Mouse (Mus musculus): ENCODE measurements around the gene Rgs5. TPM values are rescaled to one million over a fixed set of nuclear protein-coding genes. Genes with fewer than 3 reads are reported as not detected.

Gene Rgs5
- polyA plus RNA-seq, 1 experiment: 25.2 TPM

GRCm38 (mm10) chr1:169670705-169671104 lies 15.4 kb downstream of the Rgs5 start:
- H3K27me3 ChIP-seq (replicated peaks; ENCODE audit: control insufficient read depth, insufficient read depth, low read length): no peaks in the 10 kb centered on the region
- 56% methylated on average over 1 of the region's 1 CpGs for WGBS
- peak; percentile 26 for DNase-seq
- H3K36me3 ChIP-seq (ENCODE audit: control insufficient read depth, insufficient read depth, low read length): no peaks in the 10 kb centered on the region
- no peak overlapping the region for H3K27ac ChIP-seq (ENCODE audit: insufficient read depth, low read depth, low read length)
- no peaks in the 10 kb centered on the region for H3K4me1 ChIP-seq (ENCODE audit: control insufficient read depth, insufficient read depth, low read length)
- TF ChIP-seq CTCF (conservative IDR thresholded peaks at IDR 0.05; ENCODE audit: insufficient read depth, insufficient read length, low read depth, low read length) (peak; percentile 28; the same call in 1 of the 2 replicates), POLR2A (IDR thresholded peaks at IDR 0.05; ENCODE audit: low read depth, low read length) (no peak)
- no peak overlapping the region for H3K4me3 ChIP-seq (ENCODE audit: insufficient read depth, low read depth, low read length)

- Histone ChIP-seq H3K4me3 (ENCODE audit: insufficient read depth, low read depth, low read length) (no peak overlapping the region), H3K36me3 (ENCODE audit: control insufficient read depth, insufficient read depth, low read length) (no peaks in the 10 kb centered on the region), H3K27ac (ENCODE audit: insufficient read depth, low read depth, low read length) (no peak overlapping the region), H3K27me3 (replicated peaks; ENCODE audit: control insufficient read depth, insufficient read depth, low read length) (no peaks in the 10 kb centered on the region), H3K4me1 (ENCODE audit: control insufficient read depth, insufficient read depth, low read length) (no peaks in the 10 kb centered on the region)
- 81% methylated on average over 2 of the region's 2 CpGs for WGBS
- DNase-seq: no peak
- TF ChIP-seq CTCF (conservative IDR thresholded peaks at IDR 0.05; ENCODE audit: insufficient read depth, insufficient read length, low read depth, low read length) (no peak), POLR2A (IDR thresholded peaks at IDR 0.05; ENCODE audit: low read depth, low read length) (no peak)
Observed at GRCm38 (mm10) chr1:169671801-169672200, 16.5 kb downstream of the Rgs5 start.

- TF ChIP-seq CTCF (conservative IDR thresholded peaks at IDR 0.05; ENCODE audit: insufficient read depth, insufficient read length, low read depth, low read length) (no peak), POLR2A (IDR thresholded peaks at IDR 0.05; ENCODE audit: low read depth, low read length) (no peak)
- H3K4me1 ChIP-seq (ENCODE audit: control insufficient read depth, insufficient read depth, low read length): no peaks in the 10 kb centered on the region
- H3K27me3 ChIP-seq (replicated peaks; ENCODE audit: control insufficient read depth, insufficient read depth, low read length): no peaks in the 10 kb centered on the region
- WGBS: 56% methylated on average over 4 of the region's 4 CpGs
- DNase-seq: no peak
- H3K4me3 ChIP-seq (ENCODE audit: insufficient read depth, low read depth, low read length): no peak overlapping the region
- H3K36me3 ChIP-seq (ENCODE audit: control insufficient read depth, insufficient read depth, low read length): no peaks in the 10 kb centered on the region
- H3K27ac ChIP-seq (ENCODE audit: insufficient read depth, low read depth, low read length): no peak overlapping the region
Observed at GRCm38 (mm10) chr1:169672272-169672671, 17.0 kb downstream of the Rgs5 start.

- no peak for DNase-seq
- WGBS: 73% methylated on average over 3 of the region's 3 CpGs
- Histone ChIP-seq H3K27me3 (replicated peaks; ENCODE audit: control insufficient read depth, insufficient read depth, low read length) (no peaks in the 10 kb centered on the region; the same call in 1 of the 2 replicates), H3K4me3 (ENCODE audit: insufficient read depth, low read depth, low read length) (no peak overlapping the region), H3K36me3 (ENCODE audit: control insufficient read depth, insufficient read depth, low read length) (no peaks in the 10 kb centered on the region), H3K27ac (ENCODE audit: insufficient read depth, low read depth, low read length) (no peak overlapping the region), H3K4me1 (ENCODE audit: control insufficient read depth, insufficient read depth, low read length) (no peaks in the 10 kb centered on the region)
- TF ChIP-seq CTCF (conservative IDR thresholded peaks at IDR 0.05; ENCODE audit: insufficient read depth, insufficient read length, low read depth, low read length) (no peak), POLR2A (IDR thresholded peaks at IDR 0.05; ENCODE audit: low read depth, low read length) (no peak)
Observed at GRCm38 (mm10) chr1:169674116-169674515, 18.8 kb downstream of the Rgs5 start.

GRCm38 (mm10) chr1:169676751-169677150 lies 21.4 kb downstream of the Rgs5 start:
- H3K27me3 ChIP-seq (replicated peaks; ENCODE audit: control insufficient read depth, insufficient read depth, low read length): no peaks in the 10 kb centered on the region; the same call in 1 of the 2 replicates
- 78% methylated on average over 1 of the region's 1 CpGs for WGBS
- H3K4me3 ChIP-seq (ENCODE audit: insufficient read depth, low read depth, low read length): no peak overlapping the region
- no peaks in the 10 kb centered on the region for H3K36me3 ChIP-seq (ENCODE audit: control insufficient read depth, insufficient read depth, low read length)
- no peak for DNase-seq
- no peak for TF ChIP-seq POLR2A (IDR thresholded peaks at IDR 0.05; ENCODE audit: low read depth, low read length)
- no peak for TF ChIP-seq CTCF (conservative IDR thresholded peaks at IDR 0.05; ENCODE audit: insufficient read depth, insufficient read length, low read depth, low read length)
- no peak overlapping the region for H3K27ac ChIP-seq (ENCODE audit: insufficient read depth, low read depth, low read length)
- H3K4me1 ChIP-seq (ENCODE audit: control insufficient read depth, insufficient read depth, low read length): no peaks in the 10 kb centered on the region

GRCm38 (mm10) chr1:169680455-169681208 lies 25.3 kb downstream of the Rgs5 start:
- peak; percentile 17 for DNase-seq
- no peaks in the 10 kb centered on the region for H3K36me3 ChIP-seq (ENCODE audit: control insufficient read depth, insufficient read depth, low read length)
- no peaks in the 10 kb centered on the region; the same call in 1 of the 2 replicates for H3K27me3 ChIP-seq (replicated peaks; ENCODE audit: control insufficient read depth, insufficient read depth, low read length)
- H3K4me1 ChIP-seq (ENCODE audit: control insufficient read depth, insufficient read depth, low read length): no peaks in the 10 kb centered on the region
- H3K4me3 ChIP-seq (ENCODE audit: insufficient read depth, low read depth, low read length): no peak overlapping the region
- TF ChIP-seq CTCF (conservative IDR thresholded peaks at IDR 0.05; ENCODE audit: insufficient read depth, insufficient read length, low read depth, low read length): no peak
- no peak for TF ChIP-seq POLR2A (IDR thresholded peaks at IDR 0.05; ENCODE audit: low read depth, low read length)
- H3K27ac ChIP-seq (ENCODE audit: insufficient read depth, low read depth, low read length): no peak overlapping the region
- WGBS: 33% methylated on average over 9 of the region's 9 CpGs

- no peak overlapping the region for H3K27ac ChIP-seq (ENCODE audit: insufficient read depth, low read depth, low read length)
- no peaks in the 10 kb centered on the region; the same call in 1 of the 2 replicates for H3K27me3 ChIP-seq (replicated peaks; ENCODE audit: control insufficient read depth, insufficient read depth, low read length)
- H3K4me1 ChIP-seq (ENCODE audit: control insufficient read depth, insufficient read depth, low read length): no peaks in the 10 kb centered on the region
- no peak overlapping the region for H3K4me3 ChIP-seq (ENCODE audit: insufficient read depth, low read depth, low read length)
- DNase-seq: no peak
- H3K36me3 ChIP-seq (ENCODE audit: control insufficient read depth, insufficient read depth, low read length): no peaks in the 10 kb centered on the region
- no peak for TF ChIP-seq POLR2A (IDR thresholded peaks at IDR 0.05; ENCODE audit: low read depth, low read length)
- TF ChIP-seq CTCF (conservative IDR thresholded peaks at IDR 0.05; ENCODE audit: insufficient read depth, insufficient read length, low read depth, low read length): no peak
- WGBS: 79% methylated on average over 7 of the region's 7 CpGs
Observed at GRCm38 (mm10) chr1:169682775-169683497, 27.6 kb downstream of the Rgs5 start.
